Mouse (Mus musculus): ENCODE data around the gene Car9. TPM values are rescaled to one million over a fixed set of nuclear protein-coding genes. Genes with fewer than 3 reads are reported as not detected.

The Car9 gene
- total and polyA plus RNA-seq, 2 experiments from 2014 or later: 0.14 to 0.65 TPM

DNA sequence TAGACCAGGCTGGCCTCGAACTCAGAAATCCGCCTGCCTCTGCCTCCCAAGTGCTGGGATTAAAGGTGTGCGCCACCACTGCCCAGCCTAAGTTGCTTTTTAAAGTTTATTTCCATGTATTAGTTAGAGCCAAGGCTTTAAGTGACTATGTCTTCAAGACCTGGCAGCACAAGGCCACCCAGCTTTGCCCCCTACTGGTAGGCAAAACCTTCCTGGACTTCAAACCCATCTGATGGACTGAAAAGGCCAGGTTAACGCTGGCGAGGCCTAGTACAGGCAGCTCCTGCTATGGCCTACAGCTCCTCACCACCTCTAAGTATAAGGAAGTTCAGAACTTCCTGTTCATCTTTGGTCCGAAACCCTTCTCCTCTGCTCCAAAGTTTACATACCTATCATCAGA, 30.2 kb upstream of the Car9 start:
- 91% methylated on average over 6 of the region's 6 CpGs for WGBS

DNA sequence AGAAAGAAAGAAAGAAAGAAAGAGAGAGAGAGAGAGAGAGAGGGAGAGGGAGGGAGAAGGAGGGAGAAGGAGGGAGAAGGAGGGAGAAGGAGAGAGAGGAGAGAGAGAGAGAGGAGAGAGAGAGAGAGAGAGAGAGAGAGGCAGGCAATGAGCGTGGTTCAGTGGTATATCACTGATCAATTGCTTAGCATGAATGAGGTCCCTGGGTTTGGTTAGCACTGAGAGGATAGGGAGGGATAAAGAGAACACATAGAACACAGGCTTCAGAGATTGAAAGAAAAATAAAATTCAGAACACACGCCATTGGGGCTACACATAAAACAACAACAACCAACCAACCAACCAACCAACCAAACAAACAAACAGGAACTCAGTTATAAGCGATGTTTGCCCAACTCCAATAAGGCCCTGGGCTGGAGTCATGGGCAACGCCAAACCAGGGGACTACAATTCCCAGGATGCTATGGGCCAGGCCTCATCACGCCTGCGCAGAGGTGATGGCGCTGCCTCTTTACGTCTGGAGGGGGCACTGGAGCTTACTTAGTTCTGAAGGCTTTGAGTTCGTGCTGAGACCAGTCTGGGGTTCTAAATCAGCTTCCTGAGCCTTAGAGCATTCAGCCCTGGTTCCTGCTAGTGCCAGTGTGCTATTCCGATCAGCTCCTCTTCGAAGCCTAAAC, 28.8 kb upstream of the Car9 start:
- Histone ChIP-seq H3K27ac (ENCODE audit: low read depth, low read length) (no peak overlapping the region), H3K4me1 (ENCODE audit: insufficient read depth) (no peaks in the 10 kb centered on the region), H3K9ac (no peak overlapping the region), H3K9me3 (ENCODE audit: low read length) (no peaks in the 10 kb centered on the region), H3K4me2 (ENCODE audit: low read depth) (peak overlapping the region; percentile 45), H3K36me3 (ENCODE audit: insufficient read depth) (no peaks in the 10 kb centered on the region), H3K27me3 (ENCODE audit: insufficient read depth, low read length) (no peaks in the 10 kb centered on the region), H3K4me3 (ENCODE audit: low read depth, low read length) (peak overlapping the region; percentile 25)
- DNase-seq: peak; percentile 93
- 17% methylated on average over 11 of the region's 11 CpGs for WGBS
- peak; percentile 99 for ATAC-seq
- peak; percentile 72 for TF ChIP-seq CTCF (IDR thresholded peaks at IDR 0.05; ENCODE audit: low read depth)

More for the DNA sequence above, 30.2 kb upstream of the Car9 start:
- H3K9me3 ChIP-seq (ENCODE audit: low read length): no peaks in the 10 kb centered on the region
- H3K4me3 ChIP-seq (ENCODE audit: low read depth, low read length): no peak overlapping the region
- H3K4me1 ChIP-seq (ENCODE audit: insufficient read depth): no peaks in the 10 kb centered on the region
- no peak overlapping the region for H3K4me2 ChIP-seq (ENCODE audit: low read depth)
- H3K36me3 ChIP-seq (ENCODE audit: insufficient read depth): no peaks in the 10 kb centered on the region
- no peak for DNase-seq
- H3K27ac ChIP-seq (ENCODE audit: low read depth, low read length): no peak overlapping the region
- peak; percentile 22; the same call in 1 of the 2 replicates for TF ChIP-seq CTCF (IDR thresholded peaks at IDR 0.05; ENCODE audit: low read depth)
- ATAC-seq: no peak
- H3K9ac ChIP-seq: no peak overlapping the region
- no peaks in the 10 kb centered on the region for H3K27me3 ChIP-seq (ENCODE audit: insufficient read depth, low read length)

DNA sequence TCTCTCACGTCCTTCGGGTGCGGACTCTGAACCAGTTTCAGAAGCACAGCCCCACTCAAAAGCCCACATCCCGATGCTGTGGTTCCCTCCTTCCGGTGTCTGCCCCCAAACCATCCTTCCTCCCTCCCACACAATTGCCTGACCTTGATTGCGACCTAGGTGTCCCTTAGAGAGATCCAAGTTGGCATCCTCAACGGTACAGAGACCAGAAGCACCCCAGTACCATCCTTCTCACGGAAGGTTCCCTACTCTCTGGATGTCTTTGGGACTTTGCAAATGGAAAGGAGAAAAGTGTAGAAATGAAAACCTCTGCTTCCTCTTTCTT, 28.3 kb upstream of the Car9 start:
- ATAC-seq (no peak), DNase-seq (no peak)
- no peaks in the 10 kb centered on the region for H3K4me1 ChIP-seq (ENCODE audit: insufficient read depth)
- WGBS: 55% methylated on average over 8 of the region's 8 CpGs
- H3K4me3 ChIP-seq (ENCODE audit: low read depth, low read length): peak overlapping the region; percentile 25
- TF ChIP-seq CTCF (IDR thresholded peaks at IDR 0.05; ENCODE audit: low read depth): no peak
- H3K4me2 ChIP-seq (ENCODE audit: low read depth): peak overlapping the region; percentile 45
- H3K9me3 ChIP-seq (ENCODE audit: low read length): no peaks in the 10 kb centered on the region
- no peak overlapping the region for H3K27ac ChIP-seq (ENCODE audit: low read depth, low read length)
- H3K36me3 ChIP-seq (ENCODE audit: insufficient read depth): no peaks in the 10 kb centered on the region
- H3K9ac ChIP-seq: no peak overlapping the region
- no peaks in the 10 kb centered on the region for H3K27me3 ChIP-seq (ENCODE audit: insufficient read depth, low read length)

DNA sequence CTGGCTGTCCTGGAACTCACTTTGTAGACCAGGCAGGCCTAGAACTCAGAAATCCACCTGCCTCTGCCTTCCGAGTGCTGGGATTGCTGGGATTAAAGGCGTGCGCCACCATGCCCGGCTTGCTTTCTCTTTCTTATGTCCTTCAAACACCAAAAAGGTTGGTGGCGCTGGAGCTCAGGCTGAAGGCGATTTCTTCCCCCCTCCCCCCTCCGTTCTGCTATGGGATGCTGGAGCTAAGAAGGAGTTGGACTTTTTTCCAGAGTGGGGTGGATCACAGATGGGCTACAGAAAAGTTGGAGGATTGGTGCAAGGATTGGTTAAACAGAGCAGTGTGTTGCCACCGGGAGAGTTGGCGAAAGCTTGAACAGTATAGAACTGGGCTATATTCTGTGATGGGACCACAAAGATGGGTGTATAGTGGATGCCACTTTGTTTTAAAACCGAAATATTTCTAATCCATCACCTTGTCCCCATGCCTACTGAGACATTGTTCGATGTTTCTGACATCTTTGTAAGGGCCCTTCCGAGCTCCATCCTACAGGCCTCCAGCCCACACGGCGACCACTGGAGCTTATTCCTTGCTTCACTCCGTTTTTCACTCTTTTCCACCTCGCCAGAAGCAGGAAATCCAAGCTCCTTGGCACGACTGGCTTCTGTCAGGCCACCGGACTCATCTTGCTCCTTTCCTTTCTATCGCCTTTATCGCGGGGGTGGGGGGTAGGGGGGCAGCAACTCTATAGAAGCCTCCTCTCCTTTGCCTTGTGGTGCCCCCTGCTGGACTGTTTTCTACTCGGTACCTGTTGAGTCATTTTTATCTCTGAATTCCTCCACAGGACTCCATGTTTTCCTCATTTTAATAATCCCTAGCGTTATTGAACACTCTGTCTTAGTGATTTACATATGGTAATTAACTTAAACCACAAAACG, 27.6 kb upstream of the Car9 start:
- Histone ChIP-seq H3K9me3 (ENCODE audit: low read length) (no peaks in the 10 kb centered on the region), H3K4me2 (ENCODE audit: low read depth) (no peak overlapping the region), H3K4me3 (ENCODE audit: low read depth, low read length) (no peak overlapping the region), H3K36me3 (ENCODE audit: insufficient read depth) (no peaks in the 10 kb centered on the region), H3K27ac (ENCODE audit: low read depth, low read length) (no peak overlapping the region), H3K4me1 (ENCODE audit: insufficient read depth) (no peaks in the 10 kb centered on the region), H3K27me3 (ENCODE audit: insufficient read depth, low read length) (no peaks in the 10 kb centered on the region), H3K9ac (no peak overlapping the region)
- peak; percentile 52 for TF ChIP-seq CTCF (IDR thresholded peaks at IDR 0.05; ENCODE audit: low read depth)
- DNase-seq (peak; percentile 36), ATAC-seq (no peak)
- 45% methylated on average over 24 of the region's 24 CpGs for WGBS

DNA sequence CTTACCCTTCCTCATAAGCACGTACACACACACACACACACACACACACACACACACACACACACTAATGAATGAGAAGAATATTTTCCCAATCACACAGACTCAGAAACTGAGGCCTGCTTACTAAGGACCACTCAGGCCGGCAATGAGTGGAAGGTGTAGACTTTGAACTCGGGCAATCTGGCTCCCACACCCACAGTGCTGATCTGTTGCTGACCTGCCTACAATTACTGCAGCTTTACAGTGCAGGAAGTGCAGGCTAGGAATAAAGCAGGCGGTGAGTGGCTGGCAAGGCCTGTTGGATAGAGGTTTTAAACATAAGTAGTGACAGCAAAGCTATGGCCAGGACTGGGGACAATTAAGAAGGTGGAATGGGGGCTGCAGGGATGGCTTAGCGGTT, 25.8 kb upstream of the Car9 start:
- no peaks in the 10 kb centered on the region for H3K9me3 ChIP-seq (ENCODE audit: low read length)
- H3K4me3 ChIP-seq (ENCODE audit: low read depth, low read length): no peak overlapping the region
- no peaks in the 10 kb centered on the region for H3K27me3 ChIP-seq (ENCODE audit: insufficient read depth, low read length)
- H3K4me1 ChIP-seq (ENCODE audit: insufficient read depth): no peaks in the 10 kb centered on the region
- DNase-seq: no peak
- no peak overlapping the region for H3K9ac ChIP-seq
- no peak overlapping the region for H3K27ac ChIP-seq (ENCODE audit: low read depth, low read length)
- no peak for TF ChIP-seq CTCF (IDR thresholded peaks at IDR 0.05; ENCODE audit: low read depth)
- no peaks in the 10 kb centered on the region for H3K36me3 ChIP-seq (ENCODE audit: insufficient read depth)
- H3K4me2 ChIP-seq (ENCODE audit: low read depth): no peak overlapping the region
- ATAC-seq: no peak
- 85% methylated on average over 5 of the region's 5 CpGs for WGBS

DNA sequence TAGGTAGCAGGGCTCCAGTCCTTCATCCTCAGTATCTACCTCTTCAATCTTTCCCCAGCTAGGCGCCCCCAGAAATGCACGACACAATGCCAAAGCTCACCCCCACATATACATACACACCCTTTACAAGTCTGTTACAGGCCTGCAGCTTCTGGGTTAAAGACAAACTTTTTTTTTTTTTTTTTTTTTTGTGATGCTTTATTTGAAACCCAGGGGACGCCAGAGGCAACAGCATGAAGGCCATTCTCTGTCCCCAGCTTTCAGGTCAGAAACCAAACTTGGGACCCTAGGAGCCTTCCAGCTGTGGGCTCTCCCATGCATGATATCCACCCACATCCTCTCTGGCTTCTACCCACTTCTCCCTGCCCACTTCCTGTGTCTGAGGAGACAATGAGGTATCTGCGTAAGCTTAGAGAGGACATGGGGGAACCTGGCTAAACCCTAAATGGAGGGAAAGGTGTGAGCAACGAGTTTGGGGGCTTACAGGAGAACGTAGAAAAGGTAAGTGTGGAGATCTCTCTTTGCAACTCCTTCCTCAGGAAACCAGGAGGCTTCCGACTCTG, 24.8 kb upstream of the Car9 start:
- TF ChIP-seq CTCF (IDR thresholded peaks at IDR 0.05; ENCODE audit: low read depth): no peak
- H3K27ac ChIP-seq (ENCODE audit: low read depth, low read length): no peak overlapping the region
- DNase-seq: no peak
- H3K4me1 ChIP-seq (ENCODE audit: insufficient read depth): no peaks in the 10 kb centered on the region
- H3K9me3 ChIP-seq (ENCODE audit: low read length): no peaks in the 10 kb centered on the region
- WGBS: 69% methylated on average over 7 of the region's 7 CpGs
- no peak overlapping the region for H3K4me2 ChIP-seq (ENCODE audit: low read depth)
- H3K9ac ChIP-seq: no peak overlapping the region
- H3K4me3 ChIP-seq (ENCODE audit: low read depth, low read length): no peak overlapping the region
- no peaks in the 10 kb centered on the region for H3K27me3 ChIP-seq (ENCODE audit: insufficient read depth, low read length)
- ATAC-seq: no peak
- H3K36me3 ChIP-seq (ENCODE audit: insufficient read depth): no peaks in the 10 kb centered on the region

DNA sequence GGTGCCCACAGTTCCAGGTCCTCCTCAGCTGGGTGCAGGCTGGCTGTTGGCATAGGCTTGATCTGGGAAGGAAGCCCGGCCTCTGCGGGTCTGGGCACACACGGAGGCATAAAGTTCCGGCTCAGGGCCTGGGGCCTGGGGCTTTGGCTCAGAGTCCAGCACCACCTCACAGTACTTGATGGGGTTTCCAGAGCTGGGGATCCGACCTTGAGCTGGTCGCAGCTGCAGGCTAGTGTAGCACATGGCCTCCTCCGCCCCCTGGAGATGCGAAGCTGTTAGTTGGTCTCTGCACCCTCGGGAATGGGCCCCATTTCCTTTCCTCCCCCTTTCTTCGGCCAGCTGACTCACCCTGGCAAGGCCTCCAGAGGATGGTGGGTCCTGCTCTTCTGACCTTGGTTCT, 24.2 kb upstream of the Car9 start:
- H3K9me3 ChIP-seq (ENCODE audit: low read length): no peaks in the 10 kb centered on the region
- no peak overlapping the region for H3K9ac ChIP-seq
- no peaks in the 10 kb centered on the region for H3K27me3 ChIP-seq (ENCODE audit: insufficient read depth, low read length)
- 78% methylated on average over 10 of the region's 10 CpGs for WGBS
- no peaks in the 10 kb centered on the region for H3K36me3 ChIP-seq (ENCODE audit: insufficient read depth)
- H3K27ac ChIP-seq (ENCODE audit: low read depth, low read length): no peak overlapping the region
- H3K4me3 ChIP-seq (ENCODE audit: low read depth, low read length): no peak overlapping the region
- TF ChIP-seq CTCF (IDR thresholded peaks at IDR 0.05; ENCODE audit: low read depth): no peak
- no peaks in the 10 kb centered on the region for H3K4me1 ChIP-seq (ENCODE audit: insufficient read depth)
- H3K4me2 ChIP-seq (ENCODE audit: low read depth): no peak overlapping the region
- DNase-seq (no peak), ATAC-seq (no peak)

Measured in forebrain, postnatal 0 days (tissue).